Mouse (Mus musculus) kidney, embryonic 15.5 days (tissue): ENCODE data around the gene Fam120b. TPM values are rescaled to one million over a fixed set of nuclear protein-coding genes. Genes with fewer than 3 reads are reported as not detected.
"Not testable (repeated sequence)": the region's sequence is repeated elsewhere in the genome, so short reads cannot be mapped to it uniquely, and the experiment has no call there.

Experiments used
- ATAC-seq: fragments of 200-750 bp; cut with Nextera tagmentation; replicated peaks from 2 replicates; pipeline ENCODE4 v1.8.0; 2017; ENCODE audit warnings: moderate TSS enrichment; ENCODE audit not compliant: low FRiP score
- H3K27ac ChIP-seq: fragments of 300-500 bp; sonication (generic); 2 replicates; pipeline ENCODE4 v1.5.1; 2015; ENCODE audit warnings: mild to moderate bottlenecking, inconsistent platforms
- H3K27me3 ChIP-seq: fragments of 300-500 bp; sonication (generic); 2 replicates; pipeline ENCODE4 v1.6.1; 2015; ENCODE audit warnings: inconsistent platforms
- H3K36me3 ChIP-seq: fragments of 300-500 bp; sonication (generic); 2 replicates; pipeline ENCODE4 v1.6.1; 2015; ENCODE audit warnings: inconsistent platforms
- H3K4me1 ChIP-seq: fragments of 300-500 bp; sonication (generic); 2 replicates; pipeline ENCODE4 v1.6.1; 2015; ENCODE audit warnings: inconsistent platforms
- H3K4me2 ChIP-seq: fragments of 300-500 bp; sonication (generic); 2 replicates; pipeline ENCODE4 v1.6.1; 2015; ENCODE audit warnings: moderate library complexity, mild to moderate bottlenecking, inconsistent platforms
- H3K4me3 ChIP-seq: fragments of 300-500 bp; sonication (generic); replicated peaks from 2 replicates; pipeline ENCODE4 v1.5.1; 2015; ENCODE audit warnings: mild to moderate bottlenecking, inconsistent platforms
- H3K9ac ChIP-seq: fragments of 300-500 bp; sonication (generic); 2 replicates; pipeline ENCODE4 v1.6.1; 2015; ENCODE audit warnings: mild to moderate bottlenecking, inconsistent platforms
- H3K9me3 ChIP-seq: fragments of 300-500 bp; sonication (generic); replicated peaks from 2 replicates; pipeline ENCODE4 v1.6.1; 2016; ENCODE audit warnings: inconsistent platforms
- WGBS: fragments of 180-500 bp; shearing (Covaris S2); methylation state at CpG from one replicate; pipeline ENCODE4 v1.1.7; 2015; ENCODE audit warnings: mixed read lengths; 5-methylcytosine and 5-hydroxymethylcytosine counted together
- polyA plus RNA-seq: library from polyadenylated mRNA; unstranded; fragments of >200 nt; fragmentation: Nextera tagmentation; extraction: Ambion mirVana; gene quantifications from 2 replicates; pipeline ENCODE4 v1.2.1, GENCODE M21; 2015

Gene Fam120b
- polyA plus RNA-seq, 1 experiment from 2014 or later, result 28.7 TPM

DNA sequence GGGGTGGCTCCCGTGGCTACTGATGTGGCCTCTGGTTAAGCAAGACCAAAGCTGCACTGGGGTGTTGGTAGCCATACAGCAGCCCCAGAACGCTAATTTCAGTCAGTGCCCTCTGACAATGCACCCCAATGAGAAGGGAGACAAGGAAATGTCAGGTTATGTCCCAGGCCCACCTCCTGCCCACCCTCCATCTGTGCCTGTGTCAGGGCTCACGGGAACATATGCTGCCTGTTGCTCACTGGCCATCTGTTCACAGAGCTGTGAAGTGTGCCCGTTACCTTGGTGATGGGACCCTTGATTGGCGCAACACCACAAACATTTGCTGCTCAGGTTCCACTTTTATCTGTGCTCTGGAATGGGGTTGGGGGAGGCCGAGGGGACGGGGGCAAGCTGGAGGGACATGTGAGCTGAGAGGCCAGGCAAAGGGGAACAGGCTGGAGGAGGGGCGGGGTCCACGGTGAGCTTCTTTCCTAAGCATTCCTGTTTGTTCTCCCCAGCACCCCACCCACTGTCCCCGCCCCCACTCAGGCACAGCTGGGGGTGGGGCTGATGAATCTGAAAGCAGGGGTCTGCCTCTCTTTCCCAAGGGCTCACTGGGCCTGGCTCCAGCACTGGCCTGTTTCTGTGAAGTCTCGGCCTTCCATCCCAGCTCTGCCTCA, 44.6 kb downstream of the Fam120b start:
- Histone ChIP-seq H3K27me3 (no peaks in the 10 kb centered on the region), H3K27ac (peak overlapping the region; percentile 80), H3K9me3 (no peaks in the 10 kb centered on the region), H3K4me1 (peaks cover 18% of the 10 kb centered on the region), H3K36me3 (no peaks in the 10 kb centered on the region), H3K4me3 (peak overlapping the region; percentile 16; the same call in 1 of the 2 replicates), H3K9ac (no peak overlapping the region), H3K4me2 (peak overlapping the region; percentile 43)
- 7% methylated on average over 11 of the region's 11 CpGs for WGBS
- peak; percentile 94 for ATAC-seq

- Histone ChIP-seq H3K36me3 (no peaks in the 10 kb centered on the region), H3K9me3 (no peaks in the 10 kb centered on the region), H3K27ac (no peak overlapping the region), H3K27me3 (no peaks in the 10 kb centered on the region), H3K9ac (no peak overlapping the region), H3K4me1 (peaks cover 11% of the 10 kb centered on the region), H3K4me3 (no peak overlapping the region), H3K4me2 (no peak overlapping the region)
- no peak for ATAC-seq
- WGBS, result 77% methylated on average over 3 of the region's 3 CpGs
Observed at GRCm38 (mm10) chr17:15445421-15445820, 49.4 kb downstream of the Fam120b start.

DNA sequence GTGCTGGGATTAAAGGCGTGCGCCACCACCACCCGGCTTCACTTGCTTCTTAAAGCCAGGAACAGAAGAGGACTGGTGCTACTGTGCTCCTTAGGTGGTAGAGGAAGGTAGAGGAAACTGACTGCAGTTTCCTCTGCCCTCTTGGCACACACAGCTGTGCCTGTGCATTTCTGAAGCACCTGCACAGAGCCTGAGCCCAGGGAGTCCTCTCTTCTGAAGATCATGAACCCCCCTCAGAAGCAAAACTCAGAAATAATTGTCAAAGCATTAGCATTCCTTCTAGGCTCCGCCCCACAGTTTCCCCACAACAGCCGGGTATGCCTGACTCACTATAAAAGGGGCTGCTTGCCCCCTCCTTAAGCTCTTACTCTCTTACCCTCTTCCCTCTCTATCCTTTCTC, 51.8 kb downstream of the Fam120b start:
- H3K4me1 ChIP-seq, result no peaks in the 10 kb centered on the region
- H3K27ac ChIP-seq, result no peak overlapping the region
- no peak overlapping the region for H3K4me2 ChIP-seq
- H3K9ac ChIP-seq, result no peak overlapping the region
- no peak for ATAC-seq
- H3K4me3 ChIP-seq, result no peak overlapping the region
- no peaks in the 10 kb centered on the region for H3K36me3 ChIP-seq
- no peaks in the 10 kb centered on the region for H3K9me3 ChIP-seq
- WGBS, result 74% methylated on average over 5 of the region's 5 CpGs
- no peaks in the 10 kb centered on the region for H3K27me3 ChIP-seq

DNA sequence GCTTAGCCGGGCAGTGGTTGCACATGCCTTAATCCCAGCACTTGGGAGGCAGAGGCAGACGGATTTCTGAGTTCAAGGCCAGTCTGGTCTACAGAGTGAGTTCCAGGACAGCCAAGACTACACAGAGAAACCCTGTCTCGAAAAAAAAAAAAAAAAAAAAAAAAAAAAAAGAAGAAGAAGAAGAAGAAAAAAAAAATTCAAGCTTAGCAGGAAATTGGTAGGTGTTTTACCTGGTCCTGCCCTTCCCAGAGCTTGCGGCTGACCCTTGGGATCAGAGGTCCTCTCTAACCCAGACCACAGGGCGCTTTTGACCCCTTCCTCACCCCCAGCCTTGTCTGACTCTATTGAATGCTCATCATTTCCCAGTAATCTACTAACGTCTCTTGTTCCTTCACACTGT, 53.1 kb downstream of the Fam120b start:
- H3K4me1 ChIP-seq, H3K9me3 ChIP-seq, H3K36me3 ChIP-seq, ATAC-seq, H3K4me3 ChIP-seq, H3K27me3 ChIP-seq, H3K9ac ChIP-seq, H3K27ac ChIP-seq, H3K4me2 ChIP-seq: not testable (repeated sequence)
- WGBS, result 78% methylated on average over 6 of the region's 6 CpGs

DNA sequence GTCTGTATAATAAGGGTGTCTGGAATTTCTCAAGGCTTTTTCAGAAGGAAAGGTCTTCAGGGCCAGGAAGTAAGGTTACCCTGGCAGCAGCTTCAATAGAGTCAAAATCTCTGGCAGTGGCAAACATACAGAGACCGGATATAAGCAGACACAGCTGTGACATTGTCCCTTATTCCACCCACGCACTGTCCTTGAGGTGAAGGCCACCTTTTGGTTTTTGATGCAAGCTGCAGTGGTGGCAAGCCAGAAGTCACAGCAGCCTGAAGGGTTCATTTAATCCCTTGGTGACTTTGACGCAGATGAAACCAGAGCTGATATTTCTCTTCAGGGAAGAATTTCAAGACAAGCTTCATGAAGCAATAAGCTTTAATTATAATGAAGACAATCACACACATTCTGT, 53.6 kb downstream of the Fam120b start:
- H3K9me3 ChIP-seq, result no peaks in the 10 kb centered on the region
- no peaks in the 10 kb centered on the region for H3K27me3 ChIP-seq
- no peak for ATAC-seq
- no peaks in the 10 kb centered on the region for H3K4me1 ChIP-seq
- H3K27ac ChIP-seq, result no peak overlapping the region
- H3K36me3 ChIP-seq, result no peaks in the 10 kb centered on the region
- no peak overlapping the region for H3K4me3 ChIP-seq
- WGBS, result 65% methylated on average over 3 of the region's 3 CpGs
- no peak overlapping the region for H3K9ac ChIP-seq
- no peak overlapping the region for H3K4me2 ChIP-seq

- H3K9ac ChIP-seq, result no peak overlapping the region
- H3K4me2 ChIP-seq, result no peak overlapping the region
- 64% methylated on average over 4 of the region's 4 CpGs for WGBS
Observed at GRCm38 (mm10) chr17:15455203-15455602, 59.2 kb downstream of the Fam120b start.

DNA sequence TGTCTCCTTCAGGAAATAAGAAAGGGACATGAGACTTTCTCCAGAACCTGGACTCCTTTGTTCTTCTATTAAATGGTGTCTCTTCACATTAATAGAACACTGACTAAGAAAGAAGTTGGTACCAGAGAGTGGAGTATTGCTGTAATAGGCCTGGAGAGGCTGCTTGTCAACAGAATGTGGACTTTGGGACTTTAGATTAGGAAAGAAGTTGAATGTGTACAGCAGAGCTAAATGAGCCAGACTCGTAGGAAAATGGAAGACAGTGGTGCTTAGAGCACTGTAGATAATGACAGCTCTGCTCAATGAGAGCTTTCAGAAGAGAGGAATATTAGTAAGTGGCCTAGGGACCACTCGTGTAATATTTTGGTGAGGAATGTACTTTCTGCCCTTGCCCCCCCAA, 60.6 kb downstream of the Fam120b start:
- no peak overlapping the region for H3K9ac ChIP-seq
- H3K4me2 ChIP-seq, result no peak overlapping the region
- H3K4me1 ChIP-seq, result no peaks in the 10 kb centered on the region
- H3K27me3 ChIP-seq, result no peaks in the 10 kb centered on the region
- no peak for ATAC-seq
- 94% methylated on average over 2 of the region's 2 CpGs for WGBS
- H3K4me3 ChIP-seq, result no peak overlapping the region
- no peaks in the 10 kb centered on the region for H3K36me3 ChIP-seq
- no peak overlapping the region for H3K27ac ChIP-seq
- H3K9me3 ChIP-seq, result no peaks in the 10 kb centered on the region

More at GRCm38 (mm10) chr17:15455203-15455602, 59.2 kb downstream of the Fam120b start:
- H3K36me3 ChIP-seq, result no peaks in the 10 kb centered on the region
- H3K4me3 ChIP-seq, result no peak overlapping the region
- no peaks in the 10 kb centered on the region for H3K9me3 ChIP-seq
- no peaks in the 10 kb centered on the region for H3K4me1 ChIP-seq
- H3K27ac ChIP-seq, result no peak overlapping the region
- no peaks in the 10 kb centered on the region for H3K27me3 ChIP-seq
- ATAC-seq, result no peak

- WGBS, result 90% methylated on average over 4 of the region's 4 CpGs
Observed at GRCm38 (mm10) chr17:15459761-15460160, 63.8 kb downstream of the Fam120b start.

DNA sequence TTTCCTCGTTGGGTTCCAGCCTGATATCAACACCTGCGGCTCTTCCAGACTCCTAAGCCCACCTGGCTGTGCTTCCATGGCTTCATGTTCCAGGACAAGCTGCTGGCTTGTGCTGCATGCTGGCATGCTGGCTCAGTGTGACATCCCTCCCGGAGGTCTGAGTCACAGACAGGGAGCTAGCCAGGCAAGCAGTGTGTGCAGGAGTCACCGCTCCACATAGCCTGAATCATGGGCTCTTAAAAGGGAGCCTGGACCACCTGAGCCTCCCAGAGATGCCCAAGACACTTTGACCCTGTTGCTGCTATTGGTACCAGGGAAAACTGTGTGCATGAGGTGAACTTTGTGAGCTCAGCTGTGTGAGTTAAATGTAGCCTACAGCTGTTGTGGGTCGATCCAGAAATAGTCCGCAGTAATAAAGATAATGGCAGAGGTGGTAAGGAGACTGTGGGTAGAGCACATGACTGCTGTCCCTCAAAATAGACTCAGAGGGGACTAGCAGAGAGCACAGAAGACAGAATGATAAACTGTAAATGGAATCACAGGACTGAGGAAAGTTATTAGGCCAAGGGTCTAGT, 66.0 kb downstream of the Fam120b start:
- peaks cover 4% of the 10 kb centered on the region; the same call in 1 of the 2 replicates for H3K36me3 ChIP-seq
- H3K9me3 ChIP-seq, result no peaks in the 10 kb centered on the region
- H3K4me2 ChIP-seq, result no peak overlapping the region
- no peaks in the 10 kb centered on the region for H3K4me1 ChIP-seq
- H3K4me3 ChIP-seq, result no peak overlapping the region
- WGBS, result 95% methylated on average over 6 of the region's 6 CpGs
- no peaks in the 10 kb centered on the region for H3K27me3 ChIP-seq
- no peak overlapping the region for H3K9ac ChIP-seq
- ATAC-seq, result no peak
- no peak overlapping the region for H3K27ac ChIP-seq

More at GRCm38 (mm10) chr17:15459761-15460160, 63.8 kb downstream of the Fam120b start:
- H3K27ac ChIP-seq, result no peak overlapping the region
- H3K4me3 ChIP-seq, result no peak overlapping the region
- H3K9me3 ChIP-seq, result no peaks in the 10 kb centered on the region
- H3K4me1 ChIP-seq, result no peaks in the 10 kb centered on the region
- no peak overlapping the region for H3K4me2 ChIP-seq
- no peaks in the 10 kb centered on the region for H3K36me3 ChIP-seq
- no peak overlapping the region for H3K9ac ChIP-seq
- ATAC-seq, result no peak
- H3K27me3 ChIP-seq, result no peaks in the 10 kb centered on the region

GRCm38 (mm10) chr17:15467669-15468068, 71.7 kb downstream of the Fam120b start:
- Histone ChIP-seq H3K27ac (no peak overlapping the region), H3K36me3 (peaks cover 40% of the 10 kb centered on the region), H3K27me3 (no peaks in the 10 kb centered on the region), H3K4me3 (no peak overlapping the region), H3K4me1 (no peaks in the 10 kb centered on the region), H3K4me2 (no peak overlapping the region), H3K9ac (no peak overlapping the region), H3K9me3 (no peaks in the 10 kb centered on the region)
- WGBS, result 19% methylated on average over 5 of the region's 5 CpGs
- 0 out of 2 replicates have a peak, but pooled peaks have one; percentile 25 for ATAC-seq

DNA sequence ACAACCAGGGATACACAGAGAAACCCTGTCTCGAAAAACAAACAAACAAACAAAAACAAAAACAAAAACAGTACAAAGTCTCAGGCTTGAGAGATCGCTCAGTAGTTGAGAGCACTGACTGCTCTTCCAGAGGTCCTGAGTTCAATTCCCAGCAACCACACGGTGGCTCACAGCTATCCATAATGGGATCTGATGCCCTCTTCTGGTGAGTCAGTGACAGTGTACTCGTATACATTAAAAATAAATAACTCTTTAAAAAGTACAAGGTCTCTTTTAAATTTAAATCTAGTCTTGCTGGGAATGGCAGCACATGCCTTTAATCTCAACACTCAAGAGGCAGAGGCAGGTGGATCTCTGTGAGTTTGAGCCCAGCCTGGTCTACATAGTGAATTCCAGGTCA, 76.7 kb downstream of the Fam120b start:
- peaks cover 86% of the 10 kb centered on the region for H3K36me3 ChIP-seq
- no peaks in the 10 kb centered on the region for H3K27me3 ChIP-seq

More for the DNA sequence above, 76.7 kb downstream of the Fam120b start:
- Histone ChIP-seq H3K9me3 (no peaks in the 10 kb centered on the region), H3K9ac (no peak overlapping the region), H3K4me1 (no peaks in the 10 kb centered on the region), H3K4me2 (no peak overlapping the region), H3K27ac (no peak overlapping the region), H3K4me3 (no peak overlapping the region)
- WGBS, result 91% methylated on average over 4 of the region's 4 CpGs
- ATAC-seq, result no peak
